Mouse (Mus musculus) MEL (cell line): Measurements from ENCODE around the gene Top2a.

Experiments
- CTCF ChIP-seq, 3 experiments: IDR thresholded peaks in 2 of 3; conservative IDR thresholded peaks in 1 of 3; 2 replicates each; pipeline ENCODE4 v1.5.1; 2011 to 2012; ENCODE audit warnings: low read length in 3 of 3, low read depth in 2 of 3, mild to moderate bottlenecking in 2 of 3, improper control_type of control experiment in 1 of 3, inconsistent platforms in 1 of 3, mixed read lengths in 1 of 3, moderate library complexity in 1 of 3; ENCODE audit not compliant: control insufficient read depth in 1 of 3, insufficient read depth in 1 of 3, poor library complexity in 1 of 3, severe bottlenecking in 1 of 3
- POLR2A ChIP-seq, 2 experiments: IDR thresholded peaks; 2 replicates each; pipeline ENCODE4 v1.6.1; 2011 to 2012; ENCODE audit warnings: low read length in 2 of 2, mild to moderate bottlenecking in 2 of 2, control low read depth in 1 of 2, improper control_type of control experiment in 1 of 2, low read depth in 1 of 2, moderate library complexity in 1 of 2; ENCODE audit not compliant: control insufficient read depth in 1 of 2, insufficient read depth in 1 of 2, poor library complexity in 1 of 2
- TAL1 ChIP-seq: IDR thresholded peaks from 2 replicates; pipeline ENCODE4 v1.6.1; 2012; ENCODE audit warnings: mild to moderate bottlenecking, inconsistent platforms, low read length, moderate library complexity, mixed read lengths

- TF ChIP-seq POLR2A (IDR thresholded peaks at IDR 0.05; ENCODE audit: control insufficient read depth in 1 of 2, insufficient read depth in 1 of 2, low read depth in 1 of 2, low read length in 2 of 2, poor library complexity in 1 of 2) (no peak), TAL1 (no peak), CTCF (IDR thresholded peaks at IDR 0.05 in 2 of 3, conservative IDR thresholded peaks at IDR 0.05 in 1 of 3; ENCODE audit: control insufficient read depth in 1 of 3, insufficient read depth in 1 of 3, low read depth in 2 of 3, low read length in 3 of 3, poor library complexity in 1 of 3, severe bottlenecking in 1 of 3) (peak in 2 of 3 experiments; percentile 33 to 35; a peak in 5 of 6 replicates)
Observed at GRCm38 (mm10) chr11:99065353-99065752, 41.4 kb upstream of the Top2a start.
